7 mouse cellular contexts compared by ENCODE assay signal in genomic region chr1:189867497-189867896, GRCm38 (mm10). TPM values are rescaled to one million over a fixed set of nuclear protein-coding genes. Genes with fewer than 3 reads are reported as not detected.
DNase-seq lines count a peak whose midpoint lies in the region; ATAC-seq and TF ChIP-seq lines count a peak whose summit lies in the region.

No protein-coding gene starts in this region.

- H3K4me1 ChIP-seq in embryonic fibroblast, embryonic 13.5 days (ENCODE audit: control insufficient read depth, insufficient read depth, low read length), result peaks cover 8% of the 10 kb centered on the region
- peaks cover 2% of the 10 kb centered on the region; the same call in 1 of the 2 replicates for H3K4me1 ChIP-seq in intestine, postnatal 0 days (replicated peaks; ENCODE audit: control insufficient read depth, insufficient read depth, low read length)
- peaks cover 13% of the 10 kb centered on the region for H3K4me1 ChIP-seq in lung, embryonic 14.5 days (ENCODE audit: insufficient read depth)
- no peaks in the 10 kb centered on the region for H3K4me1 ChIP-seq in hindbrain, embryonic 11.5 days (replicated peaks; ENCODE audit: control insufficient read depth, insufficient read depth, low read length)

- H3K27ac ChIP-seq in embryonic fibroblast, embryonic 13.5 days (ENCODE audit: insufficient read depth, low read length), result peak overlapping the region; percentile 60
- peak overlapping the region; percentile 54; the same call in 1 of the 2 replicates for H3K27ac ChIP-seq in intestine, postnatal 0 days (ENCODE audit: low read depth, low read length)
- peak overlapping the region; percentile 86 for H3K27ac ChIP-seq in lung, embryonic 14.5 days (ENCODE audit: low read depth)
- H3K27ac ChIP-seq in hindbrain, embryonic 11.5 days (ENCODE audit: low read depth, low read length), result no peak overlapping the region

- H3K4me3 ChIP-seq in embryonic fibroblast, embryonic 13.5 days (ENCODE audit: insufficient read depth, low read length), result no peak overlapping the region
- no peak overlapping the region for H3K4me3 ChIP-seq in intestine, postnatal 0 days (ENCODE audit: low read depth, low read length)
- H3K4me3 ChIP-seq in lung, embryonic 14.5 days (ENCODE audit: low read depth, low read length), result no peak overlapping the region
- no peak overlapping the region for H3K4me3 ChIP-seq in hindbrain, embryonic 11.5 days (ENCODE audit: low read depth, low read length)

- H3K36me3 ChIP-seq in intestine, postnatal 0 days (ENCODE audit: control insufficient read depth, insufficient read depth), result peaks cover 5% of the 10 kb centered on the region
- H3K36me3 ChIP-seq in lung, embryonic 14.5 days (ENCODE audit: insufficient read depth), result peaks cover 30% of the 10 kb centered on the region
- no peaks in the 10 kb centered on the region for H3K36me3 ChIP-seq in hindbrain, embryonic 11.5 days (ENCODE audit: control insufficient read depth, insufficient read depth, low read length)

- no peaks in the 10 kb centered on the region for H3K9me3 ChIP-seq in intestine, postnatal 0 days (ENCODE audit: control insufficient read depth)
- H3K9me3 ChIP-seq in lung, embryonic 14.5 days (ENCODE audit: low read depth, low read length), result no peaks in the 10 kb centered on the region
- H3K9me3 ChIP-seq in hindbrain, embryonic 11.5 days (ENCODE audit: control insufficient read depth, low read length), result no peaks in the 10 kb centered on the region

- WGBS in intestine, postnatal 0 days, result 19% methylated on average over 9 of the region's 9 CpGs
- 17% methylated on average over 9 of the region's 9 CpGs for WGBS in lung, embryonic 14.5 days
- 68% methylated on average over 9 of the region's 9 CpGs for WGBS in hindbrain, embryonic 11.5 days

- H3K4me2 ChIP-seq in intestine, postnatal 0 days (replicated peaks; ENCODE audit: low read depth), result peak overlapping the region; percentile 37
- H3K4me2 ChIP-seq in lung, embryonic 14.5 days, result peak overlapping the region; percentile 39
- H3K4me2 ChIP-seq in hindbrain, embryonic 11.5 days (replicated peaks; ENCODE audit: low read depth, low read length), result no peak overlapping the region

- DNase-seq in adrenal gland, adult (ENCODE audit: inconsistent age in 2 of 2, low spot score in 1 of 2), result peak; percentile 81 to 83
- DNase-seq in lung, embryonic 14.5 days, result peak; percentile 75
- no peak for DNase-seq in hindbrain, embryonic 11.5 days (ENCODE audit: low spot score)
- no peak for DNase-seq in T-cell, adult 2 months (ENCODE audit: low spot score)

- TF ChIP-seq POLR2A in embryonic fibroblast, embryonic 13.5 days (IDR thresholded peaks at IDR 0.05; ENCODE audit: low read depth, low read length), result no peak

- H3K27me3 ChIP-seq in intestine, postnatal 0 days (replicated peaks; ENCODE audit: control insufficient read depth, insufficient read depth, low read length), result no peaks in the 10 kb centered on the region
- no peaks in the 10 kb centered on the region for H3K27me3 ChIP-seq in lung, embryonic 14.5 days (ENCODE audit: insufficient read depth, low read length)
- H3K27me3 ChIP-seq in hindbrain, embryonic 11.5 days (ENCODE audit: control insufficient read depth, insufficient read depth, low read length), result no peaks in the 10 kb centered on the region

- H3K9ac ChIP-seq in intestine, postnatal 0 days (ENCODE audit: low read depth, low read length), result no peak overlapping the region
- H3K9ac ChIP-seq in lung, embryonic 14.5 days, result 0 out of 2 replicates have a peak overlapping the region, but pooled peaks have one; percentile 1
- no peak overlapping the region for H3K9ac ChIP-seq in hindbrain, embryonic 11.5 days (ENCODE audit: low read depth, low read length)

- TF ChIP-seq CTCF in embryonic fibroblast, embryonic 13.5 days (IDR thresholded peaks at IDR 0.05; ENCODE audit: borderline replicate concordance, insufficient read depth, low read length), result no peak
- TF ChIP-seq CTCF in intestine, postnatal 0 days (IDR thresholded peaks at IDR 0.05; ENCODE audit: low read depth), result no peak
- TF ChIP-seq CTCF in lung, embryonic 14.5 days (IDR thresholded peaks at IDR 0.05; ENCODE audit: low read depth), result no peak

- peak; percentile 71 for ATAC-seq in intestine, postnatal 0 days
- ATAC-seq in lung, embryonic 14.5 days (ENCODE audit: insufficient read depth), result peak; percentile 85
- no peak for ATAC-seq in monocyte, adult 5-6 weeks (replicated peaks; ENCODE audit: insufficient number of reproducible peaks, low FRiP score, low TSS enrichment, poor library complexity, severe bottlenecking)
- ATAC-seq in hindbrain, embryonic 11.5 days (ENCODE audit: low FRiP score), result no peak

RNA-seq across cellular contexts. Expression of gene Smyd2, which starts 54.7 kb away (rescaled TPM):
- polyA plus RNA-seq in embryonic fibroblast, embryonic 13.5 days (2011; ENCODE audit: insufficient read length, low read depth, missing spikeins), result 47.4 and 48.6 TPM in 2 replicates
- polyA plus RNA-seq in intestine, postnatal 0 days (2015; fragmentation: Nextera tagmentation; extraction: Ambion mirVana), result 47.1 and 48.1 TPM in 2 replicates
- 115 and 117 TPM in 2 replicates for polyA plus RNA-seq in lung, embryonic 14.5 days (2014; fragmentation: Nextera tagmentation; extraction: Ambion mirVana)
- 0.76 to 3.5 TPM (median 0.96 TPM) in 3 replicates for total RNA-seq in monocyte, adult 5-6 weeks (2017)
- 52.5 and 54.7 TPM in 2 replicates for polyA plus RNA-seq in hindbrain, embryonic 11.5 days (2014; fragmentation: Nextera tagmentation; extraction: Ambion mirVana)

Comparison
In these comparisons a context has a peak if more than half of its experiments do, and no peak if none do; other contexts are left out.
1. DNase-seq: peak in adrenal gland, adult (2 of 2) and lung, embryonic 14.5 days (single experiment); none in hindbrain, embryonic 11.5 days (single experiment) and T-cell, adult 2 months (single experiment).
2. ATAC-seq: peak in intestine, postnatal 0 days (single experiment) and lung, embryonic 14.5 days (single experiment); none in monocyte, adult 5-6 weeks (single experiment) and hindbrain, embryonic 11.5 days (single experiment).